Mouse (Mus musculus): ENCODE results near the gene Gm17949. TPM values are rescaled to one million over a fixed set of nuclear protein-coding genes. Genes with fewer than 3 reads are reported as not detected.
A peak's percentile ranks its signal among the peaks of the same experiment; 100 is the strongest.

The Gm17949 gene
- polyA plus RNA-seq, 1 experiment from 2014 or later = 0.37 TPM

DNA sequence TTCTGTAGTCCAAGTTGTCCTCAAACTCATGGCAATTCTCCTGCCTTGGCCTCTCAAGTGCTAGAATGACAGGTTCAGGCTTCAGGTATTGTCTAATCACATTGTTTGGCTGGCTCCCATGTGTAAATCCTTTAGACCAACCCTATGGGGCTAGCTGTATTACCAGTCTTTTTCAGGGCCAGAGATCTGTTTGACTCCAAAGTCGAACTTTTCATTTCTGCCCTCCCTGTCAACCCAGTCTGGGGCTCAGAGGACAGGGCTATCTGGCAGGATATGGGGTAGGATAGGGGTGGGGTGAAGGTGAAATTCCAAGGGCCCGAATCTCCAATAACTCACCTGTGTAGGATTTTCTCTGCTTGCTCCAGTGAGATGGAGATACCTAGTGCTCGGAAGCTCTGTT is 45.0 kb downstream of the Gm17949 start:
- H3K4me2 ChIP-seq (ENCODE audit: low read depth, low read length) = no peak overlapping the region
- peaks cover 6% of the 10 kb centered on the region; the same call in 1 of the 2 replicates for H3K36me3 ChIP-seq (ENCODE audit: control insufficient read depth, insufficient read depth, low read length)
- H3K4me3 ChIP-seq (ENCODE audit: low read length) = no peak overlapping the region
- H3K27ac ChIP-seq (ENCODE audit: low read length) = no peak overlapping the region
- H3K9me3 ChIP-seq (ENCODE audit: control insufficient read depth, low read length) = no peaks in the 10 kb centered on the region
- 81% methylated on average over 3 of the region's 3 CpGs for WGBS
- no peak for ATAC-seq
- peaks cover 18% of the 10 kb centered on the region for H3K4me1 ChIP-seq (ENCODE audit: control insufficient read depth, insufficient read depth, low read length)
- peaks cover 3% of the 10 kb centered on the region; the same call in 1 of the 2 replicates for H3K27me3 ChIP-seq (replicated peaks; ENCODE audit: control insufficient read depth, insufficient read depth, low read length)
- no peak overlapping the region for H3K9ac ChIP-seq (ENCODE audit: low read depth, low read length)

DNA sequence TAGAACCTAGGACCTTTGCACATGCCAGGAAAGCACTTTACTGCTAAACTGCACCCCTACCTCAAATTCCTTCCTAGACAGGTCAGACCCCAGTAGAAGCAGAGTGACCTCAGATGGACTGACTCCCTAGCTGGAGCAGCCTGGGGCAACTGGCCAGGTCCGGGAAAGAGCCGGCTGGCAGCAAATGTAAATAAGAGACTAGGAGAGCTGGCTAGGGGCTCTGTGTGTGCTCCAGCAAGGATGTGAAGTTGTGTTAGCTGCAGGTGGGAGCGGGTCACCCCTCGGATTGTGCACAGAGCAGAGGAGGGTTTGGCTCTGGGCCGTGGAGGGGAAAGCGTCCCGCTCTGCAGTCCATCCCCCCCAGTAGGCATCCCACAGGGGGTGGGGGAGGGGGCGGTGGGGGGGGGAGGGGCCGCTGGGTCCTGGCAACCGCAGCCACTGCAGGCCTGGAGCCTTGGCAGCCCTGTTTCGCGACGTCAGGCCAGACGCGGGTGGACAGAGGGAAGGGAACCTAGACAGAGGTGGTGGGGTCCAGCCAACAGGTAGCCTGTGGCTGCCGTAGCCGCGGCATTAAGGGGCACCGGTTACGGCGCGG is 47.7 kb downstream of the Gm17949 start, which contains the start of gene Crb3:
Crb3 (plus strand) TSS at position 215 of the 595 bp plus-strand sequence.
- Histone ChIP-seq H3K9me3 (ENCODE audit: control insufficient read depth, low read length) (no peaks in the 10 kb centered on the region), H3K4me2 (ENCODE audit: low read depth, low read length) (peak within 1 kb of the TSS; percentile 94), H3K9ac (ENCODE audit: low read depth, low read length) (peak within 1 kb of the TSS; percentile 90), H3K27ac (ENCODE audit: low read length) (peak within 1 kb of the TSS; percentile 92), H3K27me3 (replicated peaks; ENCODE audit: control insufficient read depth, insufficient read depth, low read length) (peaks cover 19% of the 10 kb centered on the region), H3K4me1 (ENCODE audit: control insufficient read depth, insufficient read depth, low read length) (peaks cover 19% of the 10 kb centered on the region), H3K36me3 (ENCODE audit: control insufficient read depth, insufficient read depth, low read length) (no peaks in the 10 kb centered on the region), H3K4me3 (ENCODE audit: low read length) (peak within 1 kb of the TSS; percentile 81)
- WGBS = 3% methylated on average over 20 of the region's 22 CpGs
- ATAC-seq = no peak

DNA sequence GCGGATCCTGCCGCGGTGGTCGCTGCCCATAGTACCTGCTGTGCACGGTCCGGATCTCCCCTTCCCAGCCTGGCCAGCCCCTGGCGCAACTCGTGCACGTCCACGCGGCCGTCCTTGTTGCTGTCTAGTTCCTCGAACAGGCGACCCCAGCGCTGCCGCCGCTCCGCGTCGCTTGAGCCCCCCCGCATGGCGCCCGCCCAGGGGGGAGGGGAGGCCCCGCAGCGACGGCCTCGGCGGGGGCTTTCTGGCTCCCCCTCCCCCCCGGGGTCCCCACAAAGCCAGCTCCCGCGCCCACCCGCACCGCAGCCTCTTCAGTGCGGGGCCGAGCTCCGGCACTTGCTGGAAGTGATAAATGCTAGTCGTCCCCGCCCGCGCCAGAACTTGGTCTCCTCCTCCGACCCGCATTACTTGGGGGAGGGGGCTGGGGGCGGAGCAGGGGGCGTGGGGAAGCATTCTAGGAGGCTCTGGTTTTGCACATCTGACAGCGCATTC is 48.3 kb downstream of the Gm17949 start, which contains the start of gene Slc25a23:
Slc25a23 (minus strand) TSS at position 378 of the 492 bp plus-strand sequence.
- H3K27me3 ChIP-seq (replicated peaks; ENCODE audit: control insufficient read depth, insufficient read depth, low read length) = peaks cover 19% of the 10 kb centered on the region
- 1% methylated on average over 33 of the region's 45 CpGs for WGBS
- H3K9me3 ChIP-seq (ENCODE audit: control insufficient read depth, low read length) = no peaks in the 10 kb centered on the region
- H3K4me1 ChIP-seq (ENCODE audit: control insufficient read depth, insufficient read depth, low read length) = peaks cover 19% of the 10 kb centered on the region
- H3K27ac ChIP-seq (ENCODE audit: low read length) = peak within 1 kb of the TSS; percentile 92
- H3K4me2 ChIP-seq (ENCODE audit: low read depth, low read length) = peak within 1 kb of the TSS; percentile 94
- H3K4me3 ChIP-seq (ENCODE audit: low read length) = peak within 1 kb of the TSS; percentile 81
- H3K9ac ChIP-seq (ENCODE audit: low read depth, low read length) = peak within 1 kb of the TSS; percentile 90
- peaks cover 1% of the 10 kb centered on the region; the same call in 1 of the 2 replicates for H3K36me3 ChIP-seq (ENCODE audit: control insufficient read depth, insufficient read depth, low read length)
- peak; percentile 31 for ATAC-seq

DNA sequence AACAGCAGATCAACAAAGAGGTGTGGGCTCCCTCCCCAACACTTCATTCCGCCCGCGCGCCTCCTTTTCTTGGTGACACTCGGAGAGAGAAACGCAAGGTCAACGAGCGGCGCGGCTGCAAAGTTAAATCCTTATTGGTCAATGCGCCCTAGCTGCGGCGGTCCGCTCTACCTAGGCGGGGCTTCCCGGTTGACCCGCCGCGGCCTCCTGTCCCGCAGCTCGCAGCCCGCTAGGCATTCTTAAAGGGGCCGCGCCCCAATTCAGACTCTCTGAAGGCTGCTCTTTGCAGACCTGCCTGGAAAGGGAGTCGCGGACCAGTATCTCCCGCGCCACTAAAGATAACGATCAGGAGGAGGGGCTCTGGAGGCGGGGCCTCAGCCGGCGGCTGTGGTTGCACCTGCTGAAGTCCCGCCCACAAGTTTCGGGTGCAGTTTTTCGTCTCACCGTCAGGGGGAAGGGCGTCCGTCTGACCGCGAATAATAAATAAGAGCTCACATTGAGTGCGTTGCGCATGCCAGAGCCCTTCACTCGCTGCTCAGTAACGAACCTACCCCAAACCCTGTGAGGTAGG is 49.0 kb downstream of the Gm17949 start:
- WGBS = 0% methylated on average over 44 of the region's 44 CpGs
- H3K36me3 ChIP-seq (ENCODE audit: control insufficient read depth, insufficient read depth, low read length) = peaks cover 4% of the 10 kb centered on the region; the same call in 1 of the 2 replicates
- peak overlapping the region; percentile 90 for H3K9ac ChIP-seq (ENCODE audit: low read depth, low read length)
- H3K9me3 ChIP-seq (ENCODE audit: control insufficient read depth, low read length) = no peaks in the 10 kb centered on the region
- H3K4me2 ChIP-seq (ENCODE audit: low read depth, low read length) = peak overlapping the region; percentile 94
- peak overlapping the region; percentile 92 for H3K27ac ChIP-seq (ENCODE audit: low read length)
- peaks cover 19% of the 10 kb centered on the region for H3K27me3 ChIP-seq (replicated peaks; ENCODE audit: control insufficient read depth, insufficient read depth, low read length)
- ATAC-seq = peak; percentile 85
- H3K4me1 ChIP-seq (ENCODE audit: control insufficient read depth, insufficient read depth, low read length) = peaks cover 23% of the 10 kb centered on the region
- H3K4me3 ChIP-seq (ENCODE audit: low read length) = peak overlapping the region; percentile 81

DNA sequence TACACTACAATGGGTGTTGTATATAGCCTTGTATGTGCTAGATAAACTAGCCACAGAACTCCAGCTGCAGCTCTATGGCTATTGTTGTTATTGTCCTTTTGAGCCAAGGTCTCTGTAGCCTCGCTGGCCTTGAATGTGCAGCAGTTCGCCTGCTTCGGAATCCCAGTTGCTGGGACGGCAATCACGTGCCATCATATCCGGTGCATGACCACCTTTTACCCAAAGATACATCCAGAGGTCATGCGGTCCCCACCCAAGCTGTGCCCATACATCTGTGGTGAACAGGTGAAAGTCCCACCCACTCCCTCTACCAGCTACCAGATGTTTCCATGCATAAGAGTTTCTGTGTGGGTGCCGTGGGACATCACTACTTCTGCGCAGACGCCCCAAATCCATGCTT is 49.8 kb downstream of the Gm17949 start:
- H3K27me3 ChIP-seq (replicated peaks; ENCODE audit: control insufficient read depth, insufficient read depth, low read length) = peaks cover 19% of the 10 kb centered on the region
- peak overlapping the region; percentile 81 for H3K4me3 ChIP-seq (ENCODE audit: low read length)
- H3K4me2 ChIP-seq (ENCODE audit: low read depth, low read length) = peak overlapping the region; percentile 94
- no peak for ATAC-seq
- H3K9me3 ChIP-seq (ENCODE audit: control insufficient read depth, low read length) = no peaks in the 10 kb centered on the region
- peak overlapping the region; percentile 92 for H3K27ac ChIP-seq (ENCODE audit: low read length)
- 38% methylated on average over 10 of the region's 10 CpGs for WGBS
- H3K4me1 ChIP-seq (ENCODE audit: control insufficient read depth, insufficient read depth, low read length) = peaks cover 23% of the 10 kb centered on the region
- H3K9ac ChIP-seq (ENCODE audit: low read depth, low read length) = 0 out of 2 replicates have a peak overlapping the region, but pooled peaks have one; percentile 59
- peaks cover 4% of the 10 kb centered on the region; the same call in 1 of the 2 replicates for H3K36me3 ChIP-seq (ENCODE audit: control insufficient read depth, insufficient read depth, low read length)

DNA sequence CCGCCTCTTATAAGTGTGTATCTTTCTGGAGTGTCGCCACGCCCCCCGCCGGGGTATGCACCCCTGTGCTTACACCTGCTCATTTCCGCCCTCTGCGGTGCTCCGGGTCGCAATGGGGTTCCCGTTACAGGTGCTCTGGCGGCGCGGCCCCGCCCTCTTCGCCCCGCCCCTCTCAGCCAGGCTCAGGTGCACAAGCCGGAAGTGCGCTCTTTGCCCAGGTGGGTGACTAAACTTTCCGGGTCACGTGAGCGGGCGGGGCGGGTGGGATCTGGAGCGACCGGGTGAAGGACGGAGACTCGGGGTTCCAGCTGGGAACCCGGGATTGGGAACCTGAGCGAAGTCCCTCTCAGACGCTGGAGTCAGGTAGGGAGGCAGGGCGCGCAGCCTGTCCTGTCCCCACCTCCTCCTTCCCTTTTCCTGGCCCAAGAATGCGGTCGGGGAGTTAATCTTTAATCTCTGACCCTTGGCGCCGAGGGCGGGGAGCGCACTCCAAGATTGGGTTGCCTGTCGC is 50.8 kb downstream of the Gm17949 start:
- Histone ChIP-seq H3K4me2 (ENCODE audit: low read depth, low read length) (peak overlapping the region; percentile 94), H3K27ac (ENCODE audit: low read length) (peak overlapping the region; percentile 92), H3K9me3 (ENCODE audit: control insufficient read depth, low read length) (no peaks in the 10 kb centered on the region), H3K27me3 (replicated peaks; ENCODE audit: control insufficient read depth, insufficient read depth, low read length) (peaks cover 19% of the 10 kb centered on the region), H3K9ac (ENCODE audit: low read depth, low read length) (peak overlapping the region; percentile 71), H3K4me3 (ENCODE audit: low read length) (peak overlapping the region; percentile 60), H3K4me1 (ENCODE audit: control insufficient read depth, insufficient read depth, low read length) (peaks cover 23% of the 10 kb centered on the region), H3K36me3 (ENCODE audit: control insufficient read depth, insufficient read depth, low read length) (peaks cover 4% of the 10 kb centered on the region; the same call in 1 of the 2 replicates)
- 2% methylated on average over 36 of the region's 39 CpGs for WGBS
- ATAC-seq = peak; percentile 82

DNA sequence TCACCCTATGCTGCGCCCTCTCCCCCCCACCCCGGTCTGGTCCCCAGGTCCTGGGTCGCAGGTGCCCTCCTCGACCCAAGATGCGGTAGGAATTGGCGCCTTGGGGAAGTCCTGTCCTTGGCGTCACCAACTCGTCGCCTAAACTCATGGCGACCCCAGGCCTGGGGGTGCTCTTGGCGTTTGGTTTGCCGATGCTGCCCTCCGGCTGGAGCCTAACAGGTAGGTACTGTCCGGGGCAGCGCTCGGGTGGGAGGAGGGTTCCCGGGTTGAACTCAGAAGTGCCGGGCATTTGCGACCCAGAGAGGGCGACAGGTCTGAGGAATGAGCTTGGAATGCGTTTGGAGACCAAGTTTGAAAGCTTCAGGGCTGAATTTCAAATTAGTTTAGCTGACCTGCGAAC is 51.3 kb downstream of the Gm17949 start:
- Histone ChIP-seq H3K9ac (ENCODE audit: low read depth, low read length) (peak overlapping the region; percentile 71), H3K27me3 (replicated peaks; ENCODE audit: control insufficient read depth, insufficient read depth, low read length) (peaks cover 19% of the 10 kb centered on the region), H3K4me2 (ENCODE audit: low read depth, low read length) (peak overlapping the region; percentile 94; the same call in 1 of the 2 replicates), H3K4me3 (ENCODE audit: low read length) (peak overlapping the region; percentile 60), H3K27ac (ENCODE audit: low read length) (peak overlapping the region; percentile 92), H3K4me1 (ENCODE audit: control insufficient read depth, insufficient read depth, low read length) (peaks cover 23% of the 10 kb centered on the region), H3K36me3 (ENCODE audit: control insufficient read depth, insufficient read depth, low read length) (peaks cover 4% of the 10 kb centered on the region; the same call in 1 of the 2 replicates), H3K9me3 (ENCODE audit: control insufficient read depth, low read length) (no peaks in the 10 kb centered on the region)
- 2% methylated on average over 22 of the region's 22 CpGs for WGBS
- no peak for ATAC-seq

DNA sequence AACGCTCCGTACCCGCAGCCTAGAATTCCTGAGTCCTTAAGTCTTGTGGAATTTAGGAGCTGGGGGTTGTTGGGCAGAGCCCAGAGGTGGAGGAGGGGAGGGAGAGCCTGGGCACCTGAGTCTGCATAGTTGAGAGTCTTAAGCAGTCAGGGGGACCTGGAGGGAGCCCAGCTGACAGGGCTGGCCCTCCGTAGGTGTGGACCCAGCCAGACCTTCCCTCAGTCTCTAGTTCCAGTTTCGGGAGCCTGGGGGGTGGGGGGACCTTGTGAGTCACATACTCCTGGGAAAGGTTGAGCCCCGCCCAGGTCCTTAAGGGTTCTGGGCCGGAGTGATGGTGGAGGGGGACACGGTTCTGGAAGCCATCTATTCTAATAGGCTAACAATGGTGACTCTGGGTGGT is 51.8 kb downstream of the Gm17949 start:
- peaks cover 4% of the 10 kb centered on the region; the same call in 1 of the 2 replicates for H3K36me3 ChIP-seq (ENCODE audit: control insufficient read depth, insufficient read depth, low read length)
- peak overlapping the region; percentile 92; the same call in 1 of the 2 replicates for H3K27ac ChIP-seq (ENCODE audit: low read length)
- H3K4me2 ChIP-seq (ENCODE audit: low read depth, low read length) = peak overlapping the region; percentile 94
- peaks cover 19% of the 10 kb centered on the region for H3K27me3 ChIP-seq (replicated peaks; ENCODE audit: control insufficient read depth, insufficient read depth, low read length)
- H3K4me3 ChIP-seq (ENCODE audit: low read length) = peak overlapping the region; percentile 60
- peaks cover 23% of the 10 kb centered on the region for H3K4me1 ChIP-seq (ENCODE audit: control insufficient read depth, insufficient read depth, low read length)
- peak overlapping the region; percentile 71 for H3K9ac ChIP-seq (ENCODE audit: low read depth, low read length)
- WGBS = 8% methylated on average over 8 of the region's 8 CpGs
- no peak for ATAC-seq
- H3K9me3 ChIP-seq (ENCODE audit: control insufficient read depth, low read length) = no peaks in the 10 kb centered on the region

DNA sequence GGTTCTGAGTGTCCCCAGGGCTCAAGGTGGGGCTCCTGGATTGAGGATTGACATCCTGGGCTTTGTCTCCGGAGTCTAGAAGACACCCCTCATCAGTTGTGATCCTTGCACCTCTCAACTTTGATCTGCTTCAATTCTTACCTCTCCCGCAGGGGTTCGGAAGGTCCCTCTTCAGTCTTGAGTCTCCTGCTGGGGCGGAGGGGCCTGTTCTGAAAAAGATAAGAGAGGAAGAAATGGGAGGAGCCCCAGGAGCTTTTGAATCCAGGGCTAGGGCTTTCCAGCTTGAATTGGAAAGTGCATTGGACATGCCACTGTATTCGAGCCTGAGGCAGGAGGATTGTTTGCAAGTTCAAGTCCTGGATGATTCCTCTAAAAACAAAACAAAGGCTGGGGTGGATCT is 55.6 kb downstream of the Gm17949 start:
- WGBS = 62% methylated on average over 5 of the region's 5 CpGs
- Histone ChIP-seq H3K27me3 (replicated peaks; ENCODE audit: control insufficient read depth, insufficient read depth, low read length) (peaks cover 12% of the 10 kb centered on the region), H3K4me1 (ENCODE audit: control insufficient read depth, insufficient read depth, low read length) (0 out of 2 replicates have a peak, but pooled peaks cover 11% of the 10 kb centered on the region), H3K9ac (ENCODE audit: low read depth, low read length) (no peak overlapping the region), H3K9me3 (ENCODE audit: control insufficient read depth, low read length) (no peaks in the 10 kb centered on the region), H3K27ac (ENCODE audit: low read length) (no peak overlapping the region), H3K36me3 (ENCODE audit: control insufficient read depth, insufficient read depth, low read length) (peaks cover 4% of the 10 kb centered on the region; the same call in 1 of the 2 replicates), H3K4me2 (ENCODE audit: low read depth, low read length) (no peak overlapping the region), H3K4me3 (ENCODE audit: low read length) (no peak overlapping the region)
- no peak for ATAC-seq

All from intestine, embryonic 16.5 days (tissue).